10 mouse cellular contexts compared by ENCODE assay signal in genomic region chr11:88627327-88627726, GRCm38 (mm10).
DNase-seq lines count a peak whose midpoint lies in the region; ATAC-seq and TF ChIP-seq lines count a peak whose summit lies in the region.
"Had no signal": no experiment of that assay in that cellular context is flagged by ENCODE, and none has a peak within 500 bp of the region (broad histone marks: within the 10 kb centered on the region; RNA-seq: fewer than 3 reads in every experiment).

No protein-coding gene starts in this region.

- TF ChIP-seq CTCF in liver, postnatal 0 days (IDR thresholded peaks at IDR 0.05; ENCODE audit: low read depth): no peak

- peaks cover 3% of the 10 kb centered on the region; the same call in 1 of the 2 replicates for H3K36me3 ChIP-seq in heart, embryonic 10.5 days
- H3K36me3 ChIP-seq in liver, embryonic 16.5 days (ENCODE audit: control insufficient read depth, insufficient read depth): no peaks in the 10 kb centered on the region
- no peaks in the 10 kb centered on the region for H3K36me3 ChIP-seq in liver, postnatal 0 days (replicated peaks; ENCODE audit: insufficient read depth, low read length)
- H3K36me3 ChIP-seq in hindbrain, embryonic 12.5 days: no peaks in the 10 kb centered on the region
- H3K36me3 ChIP-seq: liver, embryonic 13.5 days had no signal

- 49% methylated on average over 7 of the region's 7 CpGs for WGBS in heart, embryonic 10.5 days
- WGBS in liver, embryonic 16.5 days (ENCODE audit: insufficient replicate concordance): 39% methylated on average over 7 of the region's 7 CpGs
- 40% methylated on average over 7 of the region's 7 CpGs for WGBS in liver, postnatal 0 days (ENCODE audit: insufficient replicate concordance)
- WGBS in hindbrain, embryonic 12.5 days: 56% methylated on average over 7 of the region's 7 CpGs

- H3K27ac ChIP-seq in heart, embryonic 10.5 days: peak overlapping the region; percentile 73
- 0 out of 2 replicates have a peak overlapping the region, but pooled peaks have one; percentile 3 for H3K27ac ChIP-seq in liver, embryonic 16.5 days (ENCODE audit: low read length)
- H3K27ac ChIP-seq in liver, postnatal 0 days (ENCODE audit: low read depth): no peak overlapping the region; the same call in 1 of the 2 replicates
- H3K27ac ChIP-seq in hindbrain, embryonic 12.5 days: 0 out of 2 replicates have a peak overlapping the region, but pooled peaks have one; percentile 13
- H3K27ac ChIP-seq: liver, embryonic 13.5 days had no signal

- no peaks in the 10 kb centered on the region for H3K9me3 ChIP-seq in heart, embryonic 10.5 days
- no peaks in the 10 kb centered on the region for H3K9me3 ChIP-seq in liver, embryonic 16.5 days (replicated peaks; ENCODE audit: control insufficient read depth, low read length)
- H3K9me3 ChIP-seq in liver, postnatal 0 days (ENCODE audit: low read length): no peaks in the 10 kb centered on the region
- no peaks in the 10 kb centered on the region for H3K9me3 ChIP-seq in hindbrain, embryonic 12.5 days (replicated peaks)
- H3K9me3 ChIP-seq: liver, embryonic 13.5 days had no signal

- H3K4me3 ChIP-seq in heart, embryonic 10.5 days: no peak overlapping the region
- H3K4me3 ChIP-seq in liver, embryonic 16.5 days (ENCODE audit: low read depth, low read length): no peak overlapping the region
- no peak overlapping the region for H3K4me3 ChIP-seq in liver, postnatal 0 days (ENCODE audit: low read depth, low read length)
- H3K4me3 ChIP-seq in hindbrain, embryonic 12.5 days: no peak overlapping the region
- H3K4me3 ChIP-seq: liver, embryonic 13.5 days had no signal

- H3K4me1 ChIP-seq in heart, embryonic 10.5 days: peaks cover 87% of the 10 kb centered on the region
- peaks cover 20% of the 10 kb centered on the region for H3K4me1 ChIP-seq in liver, embryonic 16.5 days (ENCODE audit: control insufficient read depth, low read depth, low read length)
- peaks cover 50% of the 10 kb centered on the region for H3K4me1 ChIP-seq in liver, postnatal 0 days (ENCODE audit: insufficient read depth)
- peaks cover 80% of the 10 kb centered on the region for H3K4me1 ChIP-seq in hindbrain, embryonic 12.5 days

- no peak overlapping the region for H3K9ac ChIP-seq in liver, embryonic 16.5 days (ENCODE audit: low read depth, low read length)
- no peak overlapping the region for H3K9ac ChIP-seq in liver, postnatal 0 days (replicated peaks)
- no peak overlapping the region for H3K9ac ChIP-seq in hindbrain, embryonic 12.5 days
- H3K9ac ChIP-seq: liver, embryonic 13.5 days had no signal

- no peak overlapping the region for H3K4me2 ChIP-seq in liver, embryonic 16.5 days (ENCODE audit: low read depth, low read length)
- H3K4me2 ChIP-seq in liver, postnatal 0 days (ENCODE audit: low read depth, low read length): no peak overlapping the region
- H3K4me2 ChIP-seq in hindbrain, embryonic 12.5 days (replicated peaks): no peak overlapping the region
- H3K4me2 ChIP-seq: liver, embryonic 13.5 days had no signal

- ATAC-seq in liver, embryonic 16.5 days (ENCODE audit: low read depth): no peak
- ATAC-seq in liver, postnatal 0 days: no peak; the same call in 1 of the 2 replicates
- no peak for ATAC-seq in hindbrain, embryonic 12.5 days (ENCODE audit: low FRiP score)
- ATAC-seq in CD4-positive, CD25-positive, alpha-beta regulatory T cell, adult 4 months: no peak

- no peak for DNase-seq in heart, embryonic 10.5 days (ENCODE audit: low spot score)
- DNase-seq in heart, postnatal 4 days: no peak
- no peak for DNase-seq in liver, postnatal 0 days
- peak; percentile 77 for DNase-seq in thymus, postnatal 25 days
- DNase-seq in lung, postnatal 14 days: no peak
- DNase-seq: cerebellum, adult 18-20 months; liver, embryonic 13.5 days had no signal

- H3K27me3 ChIP-seq in heart, embryonic 10.5 days (ENCODE audit: insufficient read depth, poor library complexity, severe bottlenecking): no peaks in the 10 kb centered on the region
- H3K27me3 ChIP-seq in liver, embryonic 16.5 days (ENCODE audit: control insufficient read depth, insufficient read depth, low read depth, low read length): no peaks in the 10 kb centered on the region
- no peaks in the 10 kb centered on the region for H3K27me3 ChIP-seq in liver, postnatal 0 days (ENCODE audit: insufficient read depth, low read length)
- H3K27me3 ChIP-seq in hindbrain, embryonic 12.5 days: no peaks in the 10 kb centered on the region
- H3K27me3 ChIP-seq: liver, embryonic 13.5 days had no signal

- no peak for TF ChIP-seq EP300 in liver, postnatal 0 days (IDR thresholded peaks at IDR 0.05; ENCODE audit: low read depth)
